Comparison of ENCODE assay signal across 29 mouse cellular contexts in the genomic region with DNA sequence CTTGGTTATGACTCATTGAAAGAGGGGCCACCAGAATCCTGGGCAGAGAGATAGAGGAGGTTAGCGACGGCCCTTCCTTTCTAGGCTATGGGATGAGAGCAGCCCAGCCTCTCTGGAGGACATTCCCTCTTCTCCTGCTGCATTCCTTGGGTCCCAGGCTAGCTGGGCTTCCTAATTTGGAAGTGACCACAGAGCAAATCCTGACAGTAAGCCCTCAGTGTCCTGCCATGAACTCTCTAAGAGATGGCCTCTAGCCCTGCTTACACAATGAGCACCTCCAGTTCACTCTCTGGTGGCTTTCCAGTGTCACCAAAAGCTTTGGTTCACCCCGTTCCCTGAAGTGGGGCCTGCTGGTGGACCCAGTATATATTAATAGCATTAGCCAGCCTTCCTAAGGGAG.
DNase-seq lines count a peak whose midpoint lies in the region; ATAC-seq and TF ChIP-seq lines count a peak whose summit lies in the region.
"Had no signal": no experiment of that assay in that cellular context is flagged by ENCODE, and none has a peak within 500 bp of the region (broad histone marks: within the 10 kb centered on the region; RNA-seq: fewer than 3 reads in every experiment).

No protein-coding gene starts in this region.

- H3K4me1 ChIP-seq in kidney, embryonic 15.5 days = no peaks in the 10 kb centered on the region
- no peaks in the 10 kb centered on the region for H3K4me1 ChIP-seq in liver, adult 2 months (ENCODE audit: control insufficient read depth, insufficient read depth, low read length)
- no peaks in the 10 kb centered on the region for H3K4me1 ChIP-seq in liver, postnatal 0 days (ENCODE audit: insufficient read depth)
- H3K4me1 ChIP-seq: forebrain, embryonic 12.5 days; limb, embryonic 12.5 days; megakaryocyte, embryonic 14.5 days; midbrain, embryonic 12.5 days; neural tube, embryonic 13.5 days had no signal

- H3K36me3 ChIP-seq in kidney, embryonic 15.5 days = no peaks in the 10 kb centered on the region
- H3K36me3 ChIP-seq in liver, adult 2 months (ENCODE audit: control insufficient read depth, insufficient read depth, low read length) = no peaks in the 10 kb centered on the region
- H3K36me3 ChIP-seq in liver, postnatal 0 days (replicated peaks; ENCODE audit: insufficient read depth, low read length) = no peaks in the 10 kb centered on the region
- H3K36me3 ChIP-seq: embryonic facial prominence, embryonic 13.5 days; forebrain, embryonic 12.5 days; heart, embryonic 12.5 days; intestine, embryonic 15.5 days; limb, embryonic 12.5 days; midbrain, embryonic 12.5 days; neural tube, embryonic 13.5 days had no signal

- no peak for TF ChIP-seq POLR2A in liver, adult 2 months (IDR thresholded peaks at IDR 0.05; ENCODE audit: extremely low read depth, insufficient read depth, low read length)

- no peaks in the 10 kb centered on the region for H3K27me3 ChIP-seq in kidney, embryonic 15.5 days
- H3K27me3 ChIP-seq in liver, adult 2 months (ENCODE audit: control insufficient read depth, insufficient read depth, low read length) = no peaks in the 10 kb centered on the region; the same call in 1 of the 2 replicates
- H3K27me3 ChIP-seq in liver, postnatal 0 days (ENCODE audit: insufficient read depth, low read length) = no peaks in the 10 kb centered on the region
- H3K27me3 ChIP-seq: embryonic facial prominence, embryonic 13.5 days; forebrain, embryonic 12.5 days; heart, embryonic 12.5 days; intestine, embryonic 15.5 days; limb, embryonic 12.5 days; megakaryocyte, embryonic 14.5 days; midbrain, embryonic 12.5 days; neural tube, embryonic 13.5 days had no signal

- H3K9ac ChIP-seq in kidney, embryonic 15.5 days = no peak overlapping the region
- H3K9ac ChIP-seq in liver, adult 2 months (ENCODE audit: low read depth, low read length) = no peak overlapping the region
- H3K9ac ChIP-seq in liver, postnatal 0 days (replicated peaks) = no peak overlapping the region
- H3K9ac ChIP-seq: embryonic facial prominence, embryonic 13.5 days; forebrain, embryonic 12.5 days; forebrain, postnatal 0 days; heart, embryonic 12.5 days; intestine, embryonic 15.5 days; limb, embryonic 12.5 days; midbrain, embryonic 12.5 days; neural tube, embryonic 13.5 days had no signal

- 85% methylated on average over 3 of the region's 3 CpGs for whole genome bisulfite sequencing in kidney, embryonic 15.5 days
- WGBS in liver, adult 2 months = 80% methylated on average over 3 of the region's 3 CpGs
- 82% methylated on average over 3 of the region's 3 CpGs for WGBS in liver, postnatal 0 days (ENCODE audit: insufficient replicate concordance)

- H3K4me3 ChIP-seq in kidney, embryonic 15.5 days (replicated peaks) = no peak overlapping the region
- H3K4me3 ChIP-seq in liver, adult 2 months (ENCODE audit: insufficient read depth, low read depth, low read length) = no peak overlapping the region
- H3K4me3 ChIP-seq in liver, postnatal 0 days (ENCODE audit: low read depth, low read length) = no peak overlapping the region
- H3K4me3 ChIP-seq: embryonic facial prominence, embryonic 13.5 days; erythroblast, embryonic 14.5 days; forebrain, embryonic 12.5 days; heart, embryonic 12.5 days; intestine, embryonic 15.5 days; limb, embryonic 12.5 days; megakaryocyte, embryonic 14.5 days; midbrain, embryonic 12.5 days; neural tube, embryonic 13.5 days had no signal

- no peak for TF ChIP-seq CTCF in liver, adult 2 months (IDR thresholded peaks at IDR 0.05; ENCODE audit: low read depth, low read length)
- no peak for TF ChIP-seq CTCF in liver, postnatal 0 days (IDR thresholded peaks at IDR 0.05; ENCODE audit: low read depth)

- no peaks in the 10 kb centered on the region for H3K79me2 ChIP-seq in liver, adult 2 months (ENCODE audit: control insufficient read depth, insufficient read depth, low read length)

- peak; percentile 28 for DNase-seq in kidney, adult 11 months
- DNase-seq in liver, adult 2 months (ENCODE audit: extremely low read depth, low read depth, low spot score) = peak; percentile 30
- no peak for DNase-seq in liver, postnatal 0 days
- peak; percentile 10 to 33 for DNase-seq in kidney, postnatal 25 days
- DNase-seq in embryo, embryonic 10.5 days (ENCODE audit: low spot score) = no peak
- DNase-seq: adrenal gland, postnatal 14 days; B cell, adult 2 months; cerebellum, adult 11 months; cerebellum, adult 9-10 months; forebrain, postnatal 0 days; gastrocnemius, postnatal 10 days; layer of hippocampus, adult 9-11 months; lung, postnatal 36 days; right cerebral cortex, postnatal 4 days; thymus, postnatal 4 days had no signal

- H3K9me3 ChIP-seq in kidney, embryonic 15.5 days (replicated peaks) = no peaks in the 10 kb centered on the region
- H3K9me3 ChIP-seq in liver, postnatal 0 days (ENCODE audit: low read length) = no peaks in the 10 kb centered on the region
- H3K9me3 ChIP-seq: embryonic facial prominence, embryonic 13.5 days; forebrain, embryonic 12.5 days; heart, embryonic 12.5 days; intestine, embryonic 15.5 days; limb, embryonic 12.5 days; megakaryocyte, embryonic 14.5 days; midbrain, embryonic 12.5 days; neural tube, embryonic 13.5 days had no signal

- ATAC-seq in kidney, embryonic 15.5 days (replicated peaks; ENCODE audit: low FRiP score) = no peak
- ATAC-seq in liver, postnatal 0 days = no peak
- no peak for ATAC-seq in megakaryocyte, adult 5-6 weeks (ENCODE audit: poor library complexity, severe bottlenecking)
- ATAC-seq: activated CD4-positive, CD25-positive, alpha-beta regulatory T cell, adult 4 months; forebrain, postnatal 0 days; hindbrain, postnatal 0 days; intestine, embryonic 15.5 days had no signal

- no peak overlapping the region for H3K27ac ChIP-seq in kidney, embryonic 15.5 days
- H3K27ac ChIP-seq in liver, adult 2 months (replicated peaks; ENCODE audit: insufficient read depth, low read depth, low read length) = no peak overlapping the region
- no peak overlapping the region for H3K27ac ChIP-seq in liver, postnatal 0 days (ENCODE audit: low read depth)
- H3K27ac ChIP-seq: embryonic facial prominence, embryonic 13.5 days; forebrain, embryonic 12.5 days; hindbrain, postnatal 0 days; intestine, embryonic 15.5 days; limb, embryonic 12.5 days; midbrain, embryonic 12.5 days; neural tube, embryonic 13.5 days had no signal

- H3K4me2 ChIP-seq in kidney, embryonic 15.5 days = no peak overlapping the region
- no peak overlapping the region for H3K4me2 ChIP-seq in liver, postnatal 0 days (ENCODE audit: low read depth, low read length)
- H3K4me2 ChIP-seq: embryonic facial prominence, embryonic 13.5 days; forebrain, embryonic 12.5 days; heart, embryonic 12.5 days; intestine, embryonic 15.5 days; limb, embryonic 12.5 days; liver, embryonic 11.5 days; midbrain, embryonic 12.5 days; neural tube, embryonic 13.5 days had no signal

- TF ChIP-seq EP300 in liver, postnatal 0 days (IDR thresholded peaks at IDR 0.05; ENCODE audit: low read depth) = no peak

Comparison
In these comparisons a context has a peak if more than half of its experiments do, and no peak if none do; other contexts are left out.
1. DNase-seq: peak in kidney, adult 11 months (single experiment), liver, adult 2 months (single experiment) and kidney, postnatal 25 days (2 of 2); none in liver, postnatal 0 days (single experiment) and embryo, embryonic 10.5 days (single experiment).